Mouse (Mus musculus) 3T3-L1 (cell line): Measurements from ENCODE around the gene Zfp846.
"Not testable (repeated sequence)": the region's sequence is repeated elsewhere in the genome, so short reads cannot be mapped to it uniquely, and the experiment has no call there.

Experiments used
- DNase-seq: peaks from one replicate; pipeline ENCODE4 v3.0.0-alpha.2; 2015; ENCODE audit warnings: low read depth, low spot score

Zfp846 gene

DNA sequence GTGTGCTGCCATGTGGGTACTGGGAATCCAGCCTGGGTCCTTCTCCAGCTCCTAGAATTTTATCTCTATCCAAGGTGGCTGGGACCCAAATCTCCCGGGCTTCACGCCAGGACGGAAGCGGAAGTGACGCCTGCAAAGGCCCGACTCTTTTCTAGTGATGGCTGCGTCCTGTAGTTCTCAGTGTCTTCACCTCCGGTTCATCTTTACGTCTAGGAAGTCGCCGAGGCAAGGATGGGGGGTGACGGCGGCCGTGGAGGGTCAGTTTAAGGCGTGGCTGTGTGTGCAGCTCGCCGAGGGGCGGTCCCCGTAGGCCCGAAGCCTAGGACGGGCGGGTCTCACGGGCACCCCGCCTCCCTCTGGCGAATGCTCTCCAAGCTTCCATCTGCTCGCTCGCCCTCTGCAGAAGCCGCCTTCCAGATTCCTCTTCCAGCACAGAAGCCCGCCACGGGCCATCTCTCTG, at the start of gene Zfp846:
Gene Zfp846, plus strand, starts transcription at position 117 of the 460 bp plus-strand sequence.
- DNase-seq = peak; percentile 97

DNA sequence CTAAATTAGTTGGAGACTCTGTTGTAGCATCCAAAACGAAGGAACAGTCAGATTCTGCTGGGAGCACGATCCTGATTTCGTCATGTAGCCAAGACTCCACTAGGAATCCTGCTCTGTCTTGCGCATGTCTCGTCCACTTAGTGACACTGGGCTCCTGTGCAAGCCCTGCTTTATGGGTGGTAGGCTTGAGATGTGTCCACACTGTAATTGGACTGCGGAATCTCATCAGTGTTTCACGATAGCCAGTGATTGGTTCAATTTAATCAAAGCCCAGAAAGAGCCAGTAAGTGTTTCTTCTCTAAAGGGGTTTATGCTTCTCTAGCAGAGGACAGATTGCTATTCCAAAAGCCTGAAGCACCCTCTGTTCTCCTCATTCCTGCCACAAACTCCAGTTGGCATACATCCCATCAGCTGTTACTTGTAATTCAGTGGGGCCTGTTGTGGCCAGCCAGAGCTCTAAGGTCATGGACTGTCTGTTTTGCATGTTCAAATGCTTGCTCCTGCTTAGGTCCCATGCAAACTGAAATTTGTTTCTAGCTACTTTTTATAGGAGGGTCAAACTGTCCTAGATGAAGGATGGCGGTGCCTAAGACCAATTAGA, 46.7 kb upstream of the Zfp846 start:
- no peak for DNase-seq

DNA sequence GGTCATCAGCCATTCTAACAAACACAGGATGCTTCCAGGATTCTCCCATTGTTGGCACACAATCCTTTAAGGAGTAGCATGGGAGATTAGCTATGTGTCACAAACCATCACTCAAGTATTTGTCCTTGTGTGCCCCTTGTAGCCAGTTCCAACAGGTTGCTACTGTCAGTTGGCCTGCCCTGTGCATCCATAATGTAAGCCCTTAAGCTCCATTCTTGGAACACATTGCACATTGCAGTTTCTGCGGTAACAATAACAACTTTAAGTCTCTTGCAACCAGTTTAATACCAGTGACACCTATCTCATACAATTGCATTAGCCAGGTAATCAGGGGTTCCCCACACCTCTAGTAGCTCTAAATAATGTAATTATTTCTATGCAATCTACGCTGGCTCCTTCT, 44.5 kb upstream of the Zfp846 start:
- no peak for DNase-seq

DNA sequence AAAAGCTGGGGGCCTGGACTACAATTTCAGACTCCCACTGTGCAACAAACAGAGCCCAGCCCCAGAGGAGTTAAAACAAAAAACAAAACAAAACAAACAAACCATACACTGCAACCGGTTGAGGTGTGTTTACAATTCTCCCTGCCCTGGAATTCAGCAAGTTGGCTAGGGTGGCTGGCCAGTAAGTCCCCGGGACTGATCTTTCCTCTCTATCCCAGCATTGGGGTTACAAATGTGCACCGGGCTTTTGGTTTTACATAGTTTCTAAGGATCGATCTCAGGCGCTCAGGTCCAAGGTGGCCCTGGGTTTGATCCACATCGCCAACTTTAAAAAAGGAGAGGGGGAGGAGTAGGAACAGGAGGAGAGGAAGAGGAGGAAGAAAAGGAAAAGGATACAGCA, 37.6 kb upstream of the Zfp846 start:
- no peak for DNase-seq

DNA sequence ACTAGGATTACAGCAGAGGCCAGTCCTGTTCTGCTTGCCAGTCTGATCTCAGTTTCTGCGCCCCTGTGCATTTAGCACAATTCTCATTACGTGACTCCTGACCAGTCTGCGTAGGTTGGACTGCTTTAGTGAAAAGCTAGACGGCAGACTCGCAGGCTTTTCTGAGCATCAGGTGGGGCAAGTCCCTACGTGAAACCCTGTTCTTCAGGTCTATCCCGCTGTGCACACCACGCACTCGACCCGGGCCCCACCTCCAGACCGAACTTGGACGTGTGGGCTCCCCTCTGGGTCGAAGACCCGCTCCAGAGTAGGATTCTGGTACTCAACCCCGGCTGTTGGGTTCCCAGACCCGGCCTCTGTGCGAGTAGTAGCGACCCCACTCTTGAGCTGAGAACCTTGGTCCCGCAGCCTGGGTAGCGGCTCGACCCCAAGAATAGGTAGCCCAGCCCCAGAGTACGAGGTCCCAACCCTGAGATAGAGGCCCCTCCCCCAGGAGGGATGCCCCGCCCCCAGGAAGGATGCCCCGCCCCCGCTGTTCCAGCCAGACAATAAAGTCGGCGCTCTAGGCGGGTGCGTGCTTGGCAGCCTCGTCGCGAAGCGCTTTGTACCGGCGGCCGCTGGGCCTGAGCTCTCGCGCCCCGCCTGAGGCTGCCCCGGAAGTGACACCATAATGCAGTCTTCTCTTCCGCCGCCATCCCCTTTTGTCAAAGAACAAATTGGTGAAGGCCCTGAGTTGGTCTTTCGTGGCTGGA, 36.8 kb upstream of the Zfp846 start:
- no peak for DNase-seq

DNA sequence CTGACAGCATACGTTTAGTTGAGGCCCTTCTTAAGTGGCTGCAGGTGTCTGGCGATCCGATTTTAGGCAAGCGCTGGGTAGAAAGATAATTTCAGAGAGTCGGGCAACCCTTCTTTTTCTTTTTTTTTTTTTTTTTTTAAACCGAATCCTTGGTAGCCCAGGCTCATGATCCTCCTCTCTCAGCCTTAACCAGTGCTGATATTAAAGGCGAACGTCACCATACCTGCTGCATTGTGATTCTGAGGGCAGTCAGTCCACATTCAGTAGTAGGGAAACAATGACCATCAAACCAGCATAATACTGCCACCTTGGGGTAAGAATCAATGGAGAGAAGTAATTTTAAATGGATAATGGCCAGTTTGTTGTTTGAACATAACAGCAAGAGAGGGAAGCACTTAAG, 35.9 kb upstream of the Zfp846 start:
- peak; percentile 55 for DNase-seq

DNA sequence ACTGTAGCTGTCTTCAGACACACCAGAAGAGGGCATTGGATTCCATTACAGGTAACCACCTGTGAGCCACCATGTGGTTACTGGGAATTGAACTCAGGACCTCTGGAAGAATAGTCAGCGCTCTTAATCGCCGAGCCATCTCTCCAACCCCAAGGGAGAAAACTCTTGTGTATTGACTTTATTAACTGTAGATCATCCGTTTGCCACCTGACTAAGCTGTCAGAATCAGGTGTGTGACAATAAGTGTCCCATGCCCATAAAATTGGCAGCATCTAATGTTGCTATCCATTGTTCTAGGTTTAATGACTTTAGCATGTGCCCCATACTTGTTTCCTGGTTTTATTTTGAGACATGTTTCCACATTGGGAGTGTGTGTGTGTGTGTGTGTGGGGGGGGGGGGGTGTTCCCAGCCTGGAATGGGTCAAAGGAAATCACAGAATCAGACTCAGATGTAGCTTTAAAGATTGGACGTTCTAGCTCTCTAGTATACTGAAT, 29.3 kb upstream of the Zfp846 start:
- no peak for DNase-seq

DNA sequence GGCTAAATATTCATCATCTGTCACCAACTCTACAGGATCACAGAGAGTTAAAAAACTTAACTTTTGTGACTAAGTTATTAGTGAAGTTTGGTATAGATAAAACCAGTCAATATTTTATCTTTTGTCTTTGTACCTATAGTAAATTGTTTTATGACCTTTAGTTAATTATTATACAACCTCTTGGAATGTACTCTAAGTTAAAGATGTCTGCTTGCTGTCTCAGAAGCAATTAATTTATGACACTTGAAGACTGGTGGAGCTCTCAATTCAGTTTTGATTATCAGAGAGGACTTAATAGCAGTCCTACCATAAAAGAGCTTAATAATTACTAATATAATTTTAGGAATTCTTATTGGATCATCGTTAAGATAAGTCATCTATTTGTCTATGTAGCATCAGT, 28.4 kb upstream of the Zfp846 start:
- DNase-seq = no peak

DNA sequence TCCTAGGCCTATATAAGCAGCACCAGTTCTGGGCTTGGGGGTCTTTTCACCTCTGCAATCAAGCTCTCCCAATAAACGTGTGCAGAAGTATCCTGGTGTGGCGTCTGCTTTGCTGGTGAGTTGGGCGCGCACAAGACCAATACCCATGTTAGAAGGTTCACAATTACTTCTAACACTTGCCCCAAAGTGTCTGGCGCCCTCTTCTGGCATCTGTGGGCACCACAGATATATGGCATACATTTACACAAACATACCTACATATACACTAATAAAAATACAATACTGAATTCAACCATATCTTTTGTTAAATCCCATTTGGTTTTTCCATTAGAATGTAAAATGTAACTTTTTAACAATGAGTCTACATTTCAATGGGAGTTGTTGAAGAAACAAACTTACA, 18.9 kb upstream of the Zfp846 start:
- DNase-seq = no peak

DNA sequence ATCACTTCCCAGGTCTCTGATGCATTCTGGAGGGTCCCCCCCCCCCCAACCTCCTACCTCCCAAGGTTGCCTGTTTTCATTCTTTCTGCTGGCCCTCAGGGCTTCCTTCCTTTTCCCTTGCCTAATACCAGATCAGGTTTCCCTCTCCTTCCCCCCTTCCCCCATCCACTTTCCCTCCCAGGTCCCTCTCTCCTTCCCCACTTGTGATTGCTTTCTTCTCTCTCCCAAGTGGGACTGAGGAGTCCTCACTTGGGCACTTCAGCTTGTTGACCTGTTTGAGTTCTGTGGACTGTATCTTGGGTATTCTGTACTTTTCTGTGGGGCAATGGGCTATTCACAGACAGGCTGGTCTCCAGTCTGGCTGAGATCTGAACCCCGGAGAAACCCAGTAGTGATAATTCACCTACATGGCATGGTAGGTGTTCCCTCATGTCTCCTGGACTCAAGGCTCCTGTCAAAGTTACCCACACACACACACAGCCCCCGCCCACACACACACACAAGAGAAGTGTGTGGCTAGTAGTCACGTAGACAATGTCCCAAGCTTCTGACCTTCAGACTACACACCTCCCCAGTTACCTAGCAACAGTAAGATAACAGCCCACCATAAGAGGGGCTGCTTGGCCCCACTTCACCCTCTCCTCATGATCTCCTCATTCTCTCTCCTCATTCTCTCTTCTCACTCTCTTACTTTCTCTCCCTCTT, 15.6 kb upstream of the Zfp846 start:
- DNase-seq = not testable (repeated sequence)

DNA sequence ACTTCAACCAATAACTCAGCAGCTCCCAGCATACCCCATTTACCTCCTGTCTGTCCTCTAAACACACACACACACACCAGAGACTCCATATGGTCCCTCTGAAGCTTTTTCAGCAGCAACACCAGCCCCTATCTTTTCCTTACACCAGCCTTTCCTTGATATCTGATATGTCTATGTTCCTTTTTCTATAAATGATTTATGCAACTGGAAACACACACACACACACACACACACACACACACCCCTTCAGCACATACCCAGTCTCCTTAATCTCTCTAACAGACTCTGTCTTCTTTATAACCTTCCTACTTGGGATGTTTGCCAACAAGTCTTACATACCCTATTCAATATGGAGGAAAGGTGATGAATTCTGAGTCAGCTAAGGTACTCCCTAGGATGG, 10.0 kb upstream of the Zfp846 start:
- no peak for DNase-seq

DNA sequence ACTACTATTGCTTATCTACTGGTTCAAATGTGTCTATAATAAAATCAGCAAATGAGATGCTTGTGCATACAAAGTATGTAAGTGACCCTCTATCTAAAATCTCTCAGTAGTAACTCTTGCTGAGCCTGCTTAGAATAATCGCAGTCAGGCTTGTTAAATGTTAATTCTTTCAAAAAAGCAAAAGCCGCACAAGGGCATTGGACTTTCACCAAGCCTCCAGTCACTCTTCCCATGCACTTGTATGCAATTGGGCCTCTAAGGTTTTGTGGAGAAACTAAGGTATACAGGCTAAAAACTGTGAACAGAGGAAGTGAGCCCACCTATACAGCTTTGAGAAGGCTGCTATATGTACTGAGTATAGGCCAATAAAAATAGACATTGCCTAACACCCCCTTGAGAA, 4.5 kb upstream of the Zfp846 start:
- no peak for DNase-seq

DNA sequence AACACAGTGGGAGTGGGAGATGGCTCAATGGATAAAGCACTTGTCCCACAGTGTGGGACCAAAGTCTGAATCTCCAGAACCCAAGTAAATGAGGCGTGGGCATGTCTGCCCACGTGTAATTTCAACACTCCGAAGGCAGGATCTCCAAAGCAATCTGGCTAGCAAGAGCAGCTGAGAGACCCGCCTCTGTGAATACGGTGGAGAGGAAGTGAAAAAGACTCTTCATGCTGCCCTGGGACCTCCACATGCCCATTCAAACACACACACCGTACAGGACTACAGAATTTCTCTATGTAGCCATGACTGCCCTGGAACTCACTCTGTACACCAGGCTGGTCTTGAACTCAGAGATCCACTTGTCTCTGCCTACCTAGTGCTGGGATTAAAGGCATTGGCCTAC, 20.2 kb downstream of the Zfp846 start:
- DNase-seq = no peak

DNA sequence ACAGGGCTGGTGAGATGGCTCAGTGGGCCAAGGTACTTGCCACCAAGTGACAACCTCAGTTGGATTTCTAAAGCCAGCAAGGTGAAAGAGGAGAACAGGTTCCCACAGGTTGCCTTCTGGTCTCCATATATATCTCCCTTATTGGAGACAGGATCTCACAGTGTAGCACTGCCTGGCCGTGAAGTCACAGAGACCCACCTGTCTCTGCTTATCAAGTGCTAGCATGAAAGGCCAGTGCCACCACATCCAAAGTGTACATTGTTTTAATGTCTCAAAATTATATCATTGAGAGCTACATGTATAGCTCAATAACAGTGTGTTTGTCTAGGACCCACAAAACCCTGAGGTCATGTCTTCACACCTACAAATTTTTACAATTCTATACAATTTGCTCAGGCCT, 25.2 kb downstream of the Zfp846 start:
- DNase-seq = peak; percentile 3

DNA sequence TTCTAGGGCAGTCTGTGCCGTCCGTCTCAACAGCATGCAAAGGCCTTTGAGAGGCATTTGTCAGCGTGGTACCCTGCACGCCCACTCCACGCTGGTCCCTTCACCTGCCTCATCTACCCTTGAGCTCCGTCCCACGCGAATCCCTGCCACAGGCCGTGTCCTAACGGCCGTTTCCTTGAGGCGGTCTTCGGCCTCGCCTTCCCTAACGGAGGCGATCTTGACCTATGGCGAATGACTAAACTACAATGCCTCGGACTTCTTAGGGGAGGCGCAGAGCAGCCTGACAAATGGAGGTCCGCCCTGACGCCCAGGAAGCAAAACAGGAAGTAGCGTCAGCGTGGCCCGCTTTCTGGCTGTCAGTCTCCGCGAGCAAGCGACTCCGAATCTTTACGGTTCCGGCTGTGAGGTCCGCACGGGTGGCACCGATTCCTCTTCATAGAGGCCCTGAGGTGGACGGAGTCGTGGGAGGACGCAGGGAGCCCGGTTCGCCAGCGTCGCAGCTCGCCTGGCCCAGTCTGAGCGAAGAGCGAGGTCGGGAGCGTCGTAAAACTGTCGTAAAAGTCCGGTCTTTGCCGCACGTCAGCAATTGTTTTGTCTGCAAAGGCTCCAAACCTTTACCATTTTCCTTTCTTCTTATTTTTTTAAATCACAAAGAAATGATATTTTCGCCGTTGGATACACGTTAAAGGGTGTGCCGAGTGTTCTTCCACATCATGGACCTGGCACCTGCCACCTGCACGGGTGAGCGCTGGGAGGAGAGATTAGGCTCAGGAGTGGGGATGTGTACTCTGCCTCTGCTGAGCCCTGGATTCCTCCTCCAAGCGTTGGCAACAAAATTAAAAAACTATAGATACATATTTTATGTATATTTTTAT, 26.2 kb downstream of the Zfp846 start:
- peak; percentile 91 for DNase-seq

DNA sequence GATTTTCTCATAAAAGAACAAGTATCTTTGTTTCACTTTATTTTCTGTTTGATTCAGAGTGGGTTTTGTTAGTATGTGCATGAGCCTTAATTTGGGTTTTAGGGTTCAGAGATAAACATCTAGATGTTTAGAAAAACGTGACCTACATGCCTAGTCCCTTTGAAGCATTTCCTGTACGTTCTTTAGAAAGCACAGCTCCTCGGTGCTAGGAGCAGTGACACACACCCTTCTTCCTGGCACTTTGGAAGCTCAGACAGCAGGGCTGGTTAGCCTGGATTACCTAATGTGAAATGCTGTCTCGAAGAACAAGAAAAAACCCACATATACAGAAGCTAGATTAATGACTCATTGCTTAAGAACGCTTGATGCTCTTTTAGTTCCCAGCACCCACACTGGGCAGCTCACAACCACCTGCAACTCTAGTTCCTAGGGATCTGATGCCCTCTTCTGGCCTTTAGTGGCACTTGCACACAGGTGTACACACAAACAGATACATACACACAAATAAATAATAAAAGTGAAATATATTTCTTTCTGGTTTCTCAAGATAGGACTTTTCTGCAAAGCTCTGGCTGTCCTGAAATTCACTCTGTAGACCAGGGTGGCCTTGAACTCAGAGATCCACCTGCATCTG, 28.9 kb downstream of the Zfp846 start:
- no peak for DNase-seq

DNA sequence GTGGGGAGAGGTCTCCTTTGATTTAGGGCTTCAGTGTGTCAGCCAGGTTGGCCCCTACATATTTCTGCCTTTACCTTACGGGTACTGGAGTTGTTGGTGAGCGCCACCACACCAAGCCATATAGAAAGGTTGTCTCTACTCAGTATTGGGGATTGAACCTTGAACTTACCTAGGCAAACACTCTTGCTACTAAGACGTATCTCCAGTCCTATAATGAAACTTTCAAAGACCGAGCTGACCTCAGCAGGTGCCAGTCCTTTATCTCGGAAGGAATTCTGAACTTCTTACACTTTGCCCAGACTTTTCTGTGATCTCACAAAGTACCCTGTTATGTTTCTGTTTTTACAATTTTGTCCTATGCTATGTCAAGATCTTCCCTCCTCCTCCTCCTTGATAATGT, 30.9 kb downstream of the Zfp846 start:
- no peak for DNase-seq

DNA sequence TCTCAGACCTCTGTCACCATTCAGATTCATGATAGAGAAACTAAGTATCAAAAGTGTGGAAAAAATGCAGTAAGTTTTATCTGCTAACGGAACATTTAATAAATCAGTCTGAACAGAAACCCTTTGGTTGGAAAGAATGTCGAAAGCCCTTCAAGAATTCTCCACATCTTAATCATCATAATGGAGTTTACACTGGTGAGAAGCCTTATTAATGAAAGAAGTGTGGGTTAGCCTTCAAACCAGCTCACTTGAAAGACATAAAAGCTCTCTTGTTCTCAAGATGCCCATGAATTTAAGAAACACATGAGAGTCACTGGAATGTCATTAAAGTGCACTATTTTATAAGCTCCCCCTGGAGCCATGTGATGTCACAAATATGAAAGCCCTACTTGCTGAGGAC, 35.6 kb downstream of the Zfp846 start:
- no peak for DNase-seq

DNA sequence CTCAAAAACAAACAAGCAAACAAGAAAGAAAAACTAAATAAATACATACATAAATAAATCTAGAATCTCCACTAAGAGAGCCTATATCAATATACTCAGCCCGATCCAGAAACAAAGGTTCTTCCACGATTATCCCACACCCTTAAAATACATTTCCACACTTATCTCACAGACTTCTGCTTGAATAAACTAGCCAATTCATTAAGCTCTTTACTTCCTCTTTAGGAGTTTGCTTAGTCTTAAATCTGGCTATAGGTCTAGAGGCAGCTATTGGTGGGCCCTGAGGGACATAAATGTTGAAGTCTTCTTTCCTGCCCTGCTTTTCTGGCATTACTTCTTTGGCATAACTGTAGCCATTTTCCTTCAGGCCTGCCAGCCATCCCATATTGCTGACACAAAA, 50.2 kb downstream of the Zfp846 start:
- DNase-seq = no peak

DNA sequence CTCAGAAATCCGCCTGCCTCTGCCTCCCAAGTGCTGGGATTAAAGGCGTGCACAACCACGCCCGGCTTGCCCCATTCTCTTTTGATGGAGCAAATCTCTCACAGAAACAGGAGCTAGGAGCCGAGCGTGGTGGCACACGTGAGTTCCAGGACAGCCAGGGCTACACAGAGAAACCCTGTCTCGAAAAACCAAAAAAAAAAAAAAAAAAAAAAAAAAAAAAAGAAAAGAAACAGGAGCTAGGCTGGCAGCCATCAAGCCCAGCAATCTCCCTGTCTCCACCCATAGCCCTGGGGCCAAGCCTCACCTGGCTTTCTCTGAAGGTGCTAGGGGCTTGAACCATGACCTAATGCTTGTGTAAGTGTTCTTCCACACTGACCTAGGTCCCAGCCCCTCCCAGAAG, 54.6 kb downstream of the Zfp846 start:
- not testable (repeated sequence) for DNase-seq

DNA sequence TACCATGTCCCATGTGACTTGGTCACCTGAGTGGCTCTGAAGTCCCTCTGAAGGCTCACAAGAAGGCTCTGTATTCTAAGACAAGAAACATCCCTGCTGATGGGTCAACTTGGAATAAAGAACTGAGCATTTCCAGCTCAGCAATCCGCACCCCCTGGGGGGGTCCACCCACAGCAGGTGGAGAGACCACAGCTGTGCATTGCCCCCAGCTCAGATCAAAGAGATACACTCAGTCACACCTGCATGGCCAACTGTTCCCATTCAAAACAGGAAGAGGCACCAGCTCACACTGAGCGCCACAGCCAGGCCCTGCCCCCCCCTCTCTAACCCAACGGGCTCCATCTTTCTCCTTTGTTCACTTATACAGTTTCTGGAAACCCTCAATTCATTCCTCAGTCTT, 55.2 kb downstream of the Zfp846 start:
- DNase-seq = no peak
